Mouse (Mus musculus): ENCODE measurements around the gene Hdhd3.

DNA sequence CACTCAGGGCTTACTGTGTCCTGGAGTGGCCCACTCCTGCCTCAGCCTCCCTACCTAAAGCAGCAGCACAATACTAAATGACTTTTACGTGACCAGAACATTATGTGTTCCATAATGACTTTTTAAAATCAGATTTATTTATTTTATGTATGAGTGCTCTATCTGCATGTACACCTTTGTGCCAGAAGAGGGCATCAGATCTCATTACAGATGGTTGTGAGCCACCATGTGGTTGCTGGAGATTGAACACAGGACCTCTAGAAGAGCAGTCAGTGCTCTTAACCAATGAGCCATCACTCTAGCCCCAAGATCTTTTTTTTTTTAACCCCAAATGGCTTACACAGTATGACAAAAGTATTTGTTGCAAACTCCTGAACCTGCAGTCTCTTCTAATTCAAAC is 35.1 kb downstream of the Hdhd3 start:
- TF ChIP-seq CTCF (conservative IDR thresholded peaks at IDR 0.05; ENCODE audit: insufficient read depth, insufficient read length, low read depth, low read length), result no peak
- no peak for TF ChIP-seq POLR2A (IDR thresholded peaks at IDR 0.05; ENCODE audit: low read depth, low read length)
